Mouse (Mus musculus): ENCODE data around the gene Xrcc4. TPM values are rescaled to one million over a fixed set of nuclear protein-coding genes. Genes with fewer than 3 reads are reported as not detected.

The Xrcc4 gene
- polyA plus RNA-seq, 1 experiment from 2014 or later, result 20.0 TPM

- Histone ChIP-seq H3K4me2 (peak overlapping the region; percentile 83), H3K4me1 (ENCODE audit: control insufficient read depth, insufficient read depth, low read length) (peaks cover 18% of the 10 kb centered on the region), H3K27ac (ENCODE audit: low read depth, low read length) (peak overlapping the region; percentile 92; the same call in 1 of the 2 replicates), H3K36me3 (ENCODE audit: control insufficient read depth, insufficient read depth, low read length) (no peaks in the 10 kb centered on the region), H3K9me3 (replicated peaks; ENCODE audit: control insufficient read depth, low read length) (no peaks in the 10 kb centered on the region), H3K4me3 (ENCODE audit: low read depth, low read length) (peak overlapping the region; percentile 79), H3K27me3 (ENCODE audit: control insufficient read depth, insufficient read depth, low read length) (no peaks in the 10 kb centered on the region), H3K9ac (ENCODE audit: low read depth, low read length) (peak overlapping the region; percentile 95; the same call in 1 of the 2 replicates)
- no peak for ATAC-seq (replicated peaks; ENCODE audit: insufficient number of reproducible peaks, low FRiP score, low TSS enrichment)
- 30% methylated on average over 2 of the region's 2 CpGs for WGBS (ENCODE audit: insufficient replicate concordance)
Observed at GRCm38 (mm10) chr13:89738275-89738674, 351.1 kb downstream of the Xrcc4 start.

GRCm38 (mm10) chr13:89735111-89735510, 354.3 kb downstream of the Xrcc4 start:
- 14% methylated on average over 5 of the region's 5 CpGs for WGBS (ENCODE audit: insufficient replicate concordance)
- Histone ChIP-seq H3K4me1 (ENCODE audit: control insufficient read depth, insufficient read depth, low read length) (peaks cover 21% of the 10 kb centered on the region), H3K36me3 (ENCODE audit: control insufficient read depth, insufficient read depth, low read length) (0 out of 2 replicates have a peak, but pooled peaks cover 2% of the 10 kb centered on the region), H3K27ac (ENCODE audit: low read depth, low read length) (peak overlapping the region; percentile 38), H3K4me2 (peak overlapping the region; percentile 45), H3K27me3 (ENCODE audit: control insufficient read depth, insufficient read depth, low read length) (no peaks in the 10 kb centered on the region), H3K4me3 (ENCODE audit: low read depth, low read length) (no peak overlapping the region), H3K9me3 (replicated peaks; ENCODE audit: control insufficient read depth, low read length) (no peaks in the 10 kb centered on the region), H3K9ac (ENCODE audit: low read depth, low read length) (no peak overlapping the region)
- ATAC-seq (replicated peaks; ENCODE audit: insufficient number of reproducible peaks, low FRiP score, low TSS enrichment), result no peak

GRCm38 (mm10) chr13:89726492-89726891, 362.9 kb downstream of the Xrcc4 start:
- Histone ChIP-seq H3K4me2 (no peak overlapping the region), H3K9ac (ENCODE audit: low read depth, low read length) (no peak overlapping the region), H3K4me3 (ENCODE audit: low read depth, low read length) (no peak overlapping the region), H3K9me3 (replicated peaks; ENCODE audit: control insufficient read depth, low read length) (no peaks in the 10 kb centered on the region), H3K27ac (ENCODE audit: low read depth, low read length) (no peak overlapping the region), H3K36me3 (ENCODE audit: control insufficient read depth, insufficient read depth, low read length) (peaks cover 11% of the 10 kb centered on the region), H3K27me3 (ENCODE audit: control insufficient read depth, insufficient read depth, low read length) (no peaks in the 10 kb centered on the region), H3K4me1 (ENCODE audit: control insufficient read depth, insufficient read depth, low read length) (peaks cover 5% of the 10 kb centered on the region)
- WGBS (ENCODE audit: insufficient replicate concordance), result 80% methylated on average over 2 of the region's 2 CpGs
- no peak for ATAC-seq (replicated peaks; ENCODE audit: insufficient number of reproducible peaks, low FRiP score, low TSS enrichment)

Other genes starting within 250 kb of the Xrcc4 start
- 50.0 and 53.4 TPM in 2 replicates for gene Tmem167, start 485 bp downstream of the Xrcc4 start, polyA plus RNA-seq (2014; fragmentation: Nextera tagmentation; extraction: Ambion mirVana)

All from heart, embryonic 11.5 days (tissue).